Mouse (Mus musculus): ENCODE data around the gene Olfr1297.

The Olfr1297 gene

DNA sequence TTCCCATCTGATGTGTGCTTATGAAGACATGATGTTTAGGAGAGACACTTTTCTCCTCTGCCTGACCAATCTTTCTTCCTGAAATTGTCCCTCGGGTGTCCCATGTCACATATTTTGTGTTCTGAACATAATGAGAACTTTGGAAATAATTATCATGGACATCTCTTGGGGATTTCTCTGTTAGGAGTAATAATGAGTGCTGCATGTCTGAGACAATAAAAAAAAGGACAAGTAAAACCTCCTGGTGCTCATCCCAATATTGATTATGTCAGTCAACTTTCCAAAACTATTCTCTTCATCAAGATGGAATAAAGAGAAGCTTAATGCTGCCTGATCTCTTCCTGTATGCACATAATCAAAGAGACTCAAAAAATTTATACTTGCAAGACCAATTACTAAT is at the start of gene Olfr1297:
TSS of gene Olfr1297 (minus strand) at position 101 of the 400 bp plus-strand sequence.
- DNase-seq, result no peak

DNA sequence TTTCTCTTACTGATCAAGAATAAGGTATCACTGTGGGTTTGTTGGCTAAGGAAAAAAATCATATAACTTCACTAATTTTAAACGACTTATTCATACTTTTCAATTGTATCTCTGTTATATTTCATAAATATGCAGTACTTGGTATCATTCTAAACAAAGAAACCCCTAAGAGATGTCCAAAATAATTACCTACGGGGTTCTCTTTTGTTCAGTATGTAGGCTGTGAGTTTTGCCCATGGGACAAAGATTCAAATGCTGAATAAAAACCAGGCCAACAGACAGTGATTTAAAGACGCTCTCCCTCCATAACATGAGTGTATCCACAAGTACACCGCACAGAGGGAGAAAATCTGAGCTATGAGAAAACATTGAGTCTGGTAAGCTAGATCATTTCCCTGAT is 34.8 kb upstream of the Olfr1297 start, which contains the start of gene Olfr1299:
TSS of gene Olfr1299 (plus strand) at position 301 of the 400 bp plus-strand sequence.
- DNase-seq, result no peak

DNA sequence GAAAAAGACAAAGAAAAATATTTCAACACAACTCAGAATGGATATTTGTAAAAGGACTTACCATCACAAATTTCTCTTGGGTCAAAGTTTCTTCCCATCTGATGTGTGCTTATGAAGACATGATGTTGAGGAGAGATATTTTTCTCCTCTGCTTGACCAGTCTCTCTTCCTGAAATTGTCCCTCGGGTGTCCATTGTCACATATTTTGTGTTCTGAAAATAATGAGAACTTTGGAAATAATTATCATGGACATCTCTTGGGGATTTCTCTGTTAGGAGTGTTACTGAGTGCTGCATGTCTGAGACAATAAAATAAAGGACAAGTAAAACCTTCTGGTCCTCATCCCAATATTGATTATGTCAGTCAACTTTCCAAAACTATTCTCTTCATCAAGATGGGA is 22.8 kb upstream of the Olfr1297 start, which contains the start of gene Olfr1298:
TSS of gene Olfr1298 (minus strand) at position 101 of the 400 bp plus-strand sequence.
- no peak for DNase-seq

DNA sequence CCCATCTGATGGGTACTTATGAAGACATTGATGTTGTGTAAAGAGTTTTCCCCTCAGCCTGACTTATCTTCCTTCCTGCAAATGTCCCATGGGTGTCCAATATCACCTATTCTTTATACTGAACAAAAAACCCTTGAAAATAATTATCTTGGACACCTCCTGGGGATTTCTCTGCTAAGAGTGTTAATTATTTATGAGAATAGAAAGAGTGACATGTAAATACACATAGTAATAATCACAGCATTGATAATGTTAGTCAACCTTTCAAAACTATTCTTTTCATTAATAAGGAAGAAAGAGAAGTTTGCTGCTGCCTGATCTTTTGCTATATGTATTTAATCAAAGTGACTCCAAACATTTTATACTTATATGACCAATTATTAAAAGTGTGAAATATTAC is 56.7 kb downstream of the Olfr1297 start, which contains the start of gene Olfr1295:
TSS of gene Olfr1295 (minus strand) at position 101 of the 400 bp plus-strand sequence.
- DNase-seq, result no peak

Measured in thymus, postnatal 14 days (tissue).